Mouse (Mus musculus) E14TG2a.4 (cell line): Measurements from ENCODE around the gene Amtn.

Source experiments
- CTCF ChIP-seq: conservative IDR thresholded peaks from 2 replicates; pipeline ENCODE4 v1.5.1; 2014; ENCODE audit warnings: low read length
- POU5F1 ChIP-seq: IDR thresholded peaks from 2 replicates; pipeline ENCODE4 v1.6.1; 2014; ENCODE audit warnings: low read length, borderline replicate concordance

GRCm38 (mm10) chr5:88370578-88371232, 5.2 kb upstream of the Amtn start:
- TF ChIP-seq CTCF = no peak
- TF ChIP-seq POU5F1 = no peak
